Mouse (Mus musculus): ENCODE measurements around the gene Uap1l1. TPM values are rescaled to one million over a fixed set of nuclear protein-coding genes. Genes with fewer than 3 reads are reported as not detected.

Uap1l1 gene
- total RNA-seq, 2 experiments from 2014 or later, result 4.5 to 6.0 TPM

GRCm38 (mm10) chr2:25326036-25326435 lies 39.4 kb downstream of the Uap1l1 start:
- intact Hi-C loops (cut with DNase I), result no loop called here
- no peak for DNase-seq

- DNase-seq, result no peak
- intact Hi-C loops (cut with DNase I), result no loop called here
Measured at GRCm38 (mm10) chr2:25320084-25320483, 45.4 kb downstream of the Uap1l1 start.

- peak; percentile 72 to 79 for DNase-seq
- intact Hi-C loops (cut with DNase I), result no loop called here
Measured at GRCm38 (mm10) chr2:25318971-25319773, 46.3 kb downstream of the Uap1l1 start, which contains the start of gene Grin1. Grin1 (minus strand) TSS chr2:25319187.

GRCm38 (mm10) chr2:25318119-25318966 lies 47.1 kb downstream of the Uap1l1 start:
- intact Hi-C loops (cut with DNase I), result no loop called here
- no peak for DNase-seq

- DNase-seq, result no peak
- intact Hi-C loops (cut with DNase I), result no loop called here
Measured at GRCm38 (mm10) chr2:25311491-25311891, 54.0 kb downstream of the Uap1l1 start.

- DNase-seq, result no peak
- intact Hi-C loops (cut with DNase I), result no loop called here
Measured at GRCm38 (mm10) chr2:25310969-25311368, 54.5 kb downstream of the Uap1l1 start.

GRCm38 (mm10) chr2:25310180-25310579 lies 55.3 kb downstream of the Uap1l1 start:
- DNase-seq, result no peak
- intact Hi-C loops (cut with DNase I), result no loop called here

Other genes starting within 250 kb of the Uap1l1 start
- 10 to 100 TPM; 14.0 to 15.0 TPM for gene Nrarp, start 184.9 kb downstream of the Uap1l1 start, total RNA-seq (2021)
- 1 to 10 TPM; 5.0 to 5.5 TPM for gene Tor4a, start 168.8 kb downstream of the Uap1l1 start, total RNA-seq (2021)
- gene Nelfb, start 154.2 kb downstream of the Uap1l1 start, total RNA-seq (2021), result 10 to 100 TPM; 35.7 to 36.2 TPM
- not detected for gene Stpg3, start 151.0 kb downstream of the Uap1l1 start, total RNA-seq (2021)
- not detected for gene Fam166a, start 146.9 kb downstream of the Uap1l1 start, total RNA-seq (2021)
- gene Tubb4b, start 141.0 kb downstream of the Uap1l1 start, total RNA-seq (2021), result 100 to 1,000 TPM; 205 to 231 TPM
- gene Slc34a3, start 131.3 kb downstream of the Uap1l1 start, total RNA-seq (2021), result not detected
- not detected for gene Rnf224, start 128.9 kb downstream of the Uap1l1 start, total RNA-seq (2021)
- under 1 TPM; 0.41 to 0.63 TPM for gene Rnf208, start 123.4 kb downstream of the Uap1l1 start, total RNA-seq (2021)
- gene Cysrt1, start 123.2 kb downstream of the Uap1l1 start, total RNA-seq (2021), result not detected
- 1 to 10 TPM; 1.9 to 2.4 TPM for gene AL732309.1, start 118.8 kb downstream of the Uap1l1 start, total RNA-seq (2021)
- 10 to 100 TPM; 12.7 to 13.4 TPM for gene Tmem203, start 110.2 kb downstream of the Uap1l1 start, total RNA-seq (2021)
- gene Tprn, start 103.1 kb downstream of the Uap1l1 start, total RNA-seq (2021), result 1 to 10 TPM; 5.7 to 7.6 TPM
- 10 to 100 TPM; 38.3 to 46.9 TPM for gene Ssna1, start 93.2 kb downstream of the Uap1l1 start, total RNA-seq (2021)
- 10 to 100 TPM; 44.0 to 44.1 TPM for gene Anapc2, start 93.2 kb downstream of the Uap1l1 start, total RNA-seq (2021)
- gene Tmem210, start 77.5 kb downstream of the Uap1l1 start, total RNA-seq (2021), result not detected
- under 1 TPM in 1 of 2 experiments, not detected in 1; 0.55 TPM for gene Lrrc26, start 75.8 kb downstream of the Uap1l1 start, total RNA-seq (2021)
- gene Grin1, start 46.5 kb downstream of the Uap1l1 start, total RNA-seq (2021), result not detected
- gene Man1b1, start 33.3 kb downstream of the Uap1l1 start, total RNA-seq (2021), result 10 to 100 TPM; 22.1 to 22.2 TPM
- 1 to 10 TPM; 2.7 to 3.9 TPM for gene Dpp7, start 9.3 kb downstream of the Uap1l1 start, total RNA-seq (2021)
- gene Sapcd2, start 6.6 kb upstream of the Uap1l1 start, total RNA-seq (2021), result 1 to 10 TPM in 1 of 2 experiments, under 1 TPM in 1; 0.88 to 1.5 TPM
- 10 to 100 TPM; 16.1 to 17.0 TPM for gene Entpd2, start 30.2 kb upstream of the Uap1l1 start, total RNA-seq (2021)
- gene Npdc1, start 33.7 kb upstream of the Uap1l1 start, total RNA-seq (2021), result 10 to 100 TPM; 33.8 to 37.1 TPM
- not detected for gene Fut7, start 57.6 kb upstream of the Uap1l1 start, total RNA-seq (2021)
- 10 to 100 TPM; 22.0 to 24.4 TPM for gene Abca2, start 63.0 kb upstream of the Uap1l1 start, total RNA-seq (2021)
- gene Clic3, start 91.2 kb upstream of the Uap1l1 start, total RNA-seq (2021), result 1 to 10 TPM; 3.0 to 3.9 TPM
- gene Paxx, start 95.4 kb upstream of the Uap1l1 start, total RNA-seq (2021), result 10 to 100 TPM; 22.9 to 23.4 TPM
- gene Ptgds, start 104.4 kb upstream of the Uap1l1 start, total RNA-seq (2021), result 10 to 100 TPM; 30.9 to 38.6 TPM
- not detected for gene Lcn12, start 128.2 kb upstream of the Uap1l1 start, total RNA-seq (2021)
- gene Fbxw5, start 135.1 kb upstream of the Uap1l1 start, total RNA-seq (2021), result 10 to 100 TPM; 92.0 to 96.2 TPM
- under 1 TPM; 0.51 to 0.98 TPM for gene C8g, start 136.0 kb upstream of the Uap1l1 start, total RNA-seq (2021)
- gene Traf2, start 181.3 kb upstream of the Uap1l1 start, total RNA-seq (2021), result 10 to 100 TPM; 16.6 to 16.7 TPM
- gene Edf1, start 192.2 kb upstream of the Uap1l1 start, total RNA-seq (2021), result 100 to 1,000 TPM; 175 to 185 TPM
- 1 to 10 TPM; 3.0 to 5.2 TPM for gene Mamdc4, start 209.2 kb upstream of the Uap1l1 start, total RNA-seq (2021)
- gene Phpt1, start 209.5 kb upstream of the Uap1l1 start, total RNA-seq (2021), result 10 to 100 TPM; 75.4 to 76.0 TPM
- gene Ajm1, start 216.1 kb upstream of the Uap1l1 start, total RNA-seq (2021), result under 1 TPM in 1 of 2 experiments, not detected in 1; 0.10 TPM
- 10 to 100 TPM; 48.1 to 49.7 TPM for gene Rabl6, start 242.8 kb upstream of the Uap1l1 start, total RNA-seq (2021)

Data from heart, postnatal 14 days (tissue).